Mouse (Mus musculus): ENCODE measurements at regions not wholly inside any gene's neighbourhood (a gene's known extent, or its start where the extent isn't known, plus 50 kb on each side); places are given as distances from the start of the nearest gene placed in this dataset.

DNA sequence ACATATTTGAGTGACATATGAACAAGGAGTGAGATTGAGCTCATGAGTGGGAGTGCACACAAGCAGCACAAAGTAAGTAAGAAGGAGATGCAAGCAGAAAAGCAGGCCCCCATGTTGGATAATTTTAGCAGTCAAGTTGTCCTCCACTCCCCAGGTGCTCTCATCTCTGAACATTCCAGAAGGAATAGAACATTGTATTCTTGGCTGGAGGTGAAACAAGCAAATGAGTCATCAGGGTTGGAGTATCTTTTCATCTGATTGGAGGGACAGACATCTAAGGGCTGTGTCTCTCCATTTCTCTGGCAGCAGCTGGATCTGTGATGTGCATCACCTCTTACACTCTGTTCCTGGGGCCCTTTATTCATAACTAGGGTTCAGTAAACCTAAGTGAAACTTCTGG is 122.7 kb downstream of the Cldn1 start:
- Histone ChIP-seq H3K4me3 (no peak overlapping the region), H3K36me3 (ENCODE audit: control insufficient read depth, insufficient read depth) (no peaks in the 10 kb centered on the region), H3K4me2 (ENCODE audit: low read depth) (no peak overlapping the region), H3ac (ENCODE audit: control insufficient read depth, insufficient read length) (no peak overlapping the region), H3K79me2 (ENCODE audit: control insufficient read depth, insufficient read depth) (no peaks in the 10 kb centered on the region), H3K27me3 (ENCODE audit: control insufficient read depth, insufficient read depth, insufficient read length) (no peaks in the 10 kb centered on the region)
- TF ChIP-seq SRF (IDR thresholded peaks at IDR 0.05; ENCODE audit: control insufficient read depth, insufficient read length, low read depth) (no peak), REST (IDR thresholded peaks at IDR 0.05; ENCODE audit: insufficient read depth, insufficient read length) (no peak), TCF12 (IDR thresholded peaks at IDR 0.05; ENCODE audit: insufficient read depth, poor library complexity, severe bottlenecking) (no peak), POLR2AphosphoS2 (IDR thresholded peaks at IDR 0.05; ENCODE audit: insufficient read length, low read depth) (no peak), CEBPB (IDR thresholded peaks at IDR 0.05; ENCODE audit: insufficient read depth, poor library complexity, severe bottlenecking) (no peak), USF1 (IDR thresholded peaks at IDR 0.05; ENCODE audit: low read depth) (no peak), E2F4 (IDR thresholded peaks at IDR 0.05; ENCODE audit: insufficient read depth) (no peak), MYOD1 (IDR thresholded peaks at IDR 0.05; ENCODE audit: control insufficient read depth in 1 of 3, insufficient read length in 2 of 3, low read depth in 2 of 3) (no peak), MYOG (IDR thresholded peaks at IDR 0.05; ENCODE audit: control insufficient read depth in 1 of 3, insufficient read depth in 1 of 3, insufficient read length in 2 of 3, low read depth in 2 of 3) (no peak), TCF3 (IDR thresholded peaks at IDR 0.05; ENCODE audit: insufficient read length, low read depth) (no peak), POLR2A (IDR thresholded peaks at IDR 0.05; ENCODE audit: insufficient read length, low read depth) (no peak)

DNA sequence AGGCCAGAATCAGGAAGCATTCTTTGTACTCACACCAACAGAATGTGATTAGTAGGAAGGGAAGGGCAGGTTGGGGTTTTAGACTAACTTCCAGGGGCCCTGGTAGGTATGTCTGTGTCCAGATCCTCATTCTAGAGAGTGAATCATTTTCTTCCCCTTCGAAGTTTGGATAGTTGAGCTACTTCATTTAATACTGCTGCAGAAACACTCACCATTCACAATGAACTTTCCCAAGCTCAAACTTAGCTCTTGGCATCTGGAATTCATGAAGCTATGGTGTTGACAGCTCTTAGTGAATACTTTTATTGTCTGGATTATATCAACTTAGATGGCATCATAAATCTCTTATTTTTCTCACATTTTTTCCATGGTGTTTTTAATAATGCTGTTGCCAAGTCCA is 123.7 kb downstream of the Cldn1 start:
- Histone ChIP-seq H3K4me2 (ENCODE audit: low read depth) (no peak overlapping the region), H3K36me3 (ENCODE audit: control insufficient read depth, insufficient read depth) (no peaks in the 10 kb centered on the region), H3K27me3 (ENCODE audit: control insufficient read depth, insufficient read depth, insufficient read length) (no peaks in the 10 kb centered on the region), H3ac (ENCODE audit: control insufficient read depth, insufficient read length) (no peak overlapping the region), H3K79me2 (ENCODE audit: control insufficient read depth, insufficient read depth) (no peaks in the 10 kb centered on the region), H3K4me3 (no peak overlapping the region)
- TF ChIP-seq POLR2A (IDR thresholded peaks at IDR 0.05; ENCODE audit: insufficient read length, low read depth): no peak
- TF ChIP-seq SRF (IDR thresholded peaks at IDR 0.05; ENCODE audit: control insufficient read depth, insufficient read length, low read depth): no peak
- TF ChIP-seq REST (IDR thresholded peaks at IDR 0.05; ENCODE audit: insufficient read depth, insufficient read length): no peak
- no peak for TF ChIP-seq TCF12 (IDR thresholded peaks at IDR 0.05; ENCODE audit: insufficient read depth, poor library complexity, severe bottlenecking)

DNA sequence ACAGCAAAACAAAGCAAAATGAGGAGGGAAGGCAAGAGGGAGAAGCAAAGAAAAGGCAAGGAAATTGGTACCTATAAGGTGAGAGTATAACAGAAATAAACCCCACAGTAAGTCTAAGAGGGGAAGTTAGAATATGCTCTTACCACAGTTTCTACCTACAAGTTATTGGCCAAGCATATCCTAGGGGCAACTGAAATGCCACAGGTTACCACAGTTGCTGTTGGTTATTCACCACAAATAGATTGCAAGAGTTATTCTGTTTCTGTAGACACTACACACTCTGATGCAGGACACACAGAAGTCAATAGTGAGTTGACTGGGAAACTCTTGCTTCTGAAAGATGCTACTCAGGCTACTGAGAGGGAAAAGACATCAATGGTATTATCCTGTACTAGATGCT is 129.7 kb upstream of the P3h2 start:
- Histone ChIP-seq H3K4me2 (ENCODE audit: low read depth) (no peak overlapping the region), H3K4me3 (no peak overlapping the region), H3K36me3 (ENCODE audit: control insufficient read depth, insufficient read depth) (no peaks in the 10 kb centered on the region), H3K27me3 (ENCODE audit: control insufficient read depth, insufficient read depth, insufficient read length) (no peaks in the 10 kb centered on the region), H3K79me2 (ENCODE audit: control insufficient read depth, insufficient read depth) (no peaks in the 10 kb centered on the region), H3ac (ENCODE audit: control insufficient read depth, insufficient read length) (no peak overlapping the region)
- TF ChIP-seq CEBPB (IDR thresholded peaks at IDR 0.05; ENCODE audit: insufficient read depth, poor library complexity, severe bottlenecking) (no peak), SRF (IDR thresholded peaks at IDR 0.05; ENCODE audit: control insufficient read depth, insufficient read length, low read depth) (no peak), TCF3 (IDR thresholded peaks at IDR 0.05; ENCODE audit: insufficient read length, low read depth) (no peak), E2F4 (IDR thresholded peaks at IDR 0.05; ENCODE audit: insufficient read depth) (no peak), REST (IDR thresholded peaks at IDR 0.05; ENCODE audit: insufficient read depth, insufficient read length) (no peak), POLR2AphosphoS2 (IDR thresholded peaks at IDR 0.05; ENCODE audit: insufficient read length, low read depth) (no peak), MYOG (IDR thresholded peaks at IDR 0.05; ENCODE audit: control insufficient read depth in 1 of 3, insufficient read depth in 1 of 3, insufficient read length in 2 of 3, low read depth in 2 of 3) (no peak), TCF12 (IDR thresholded peaks at IDR 0.05; ENCODE audit: insufficient read depth, poor library complexity, severe bottlenecking) (no peak), MYOD1 (IDR thresholded peaks at IDR 0.05; ENCODE audit: control insufficient read depth in 1 of 3, insufficient read length in 2 of 3, low read depth in 2 of 3) (no peak), POLR2A (IDR thresholded peaks at IDR 0.05; ENCODE audit: insufficient read length, low read depth) (no peak), USF1 (IDR thresholded peaks at IDR 0.05; ENCODE audit: low read depth) (no peak), MAX (IDR thresholded peaks at IDR 0.05; ENCODE audit: low read depth) (no peak)

DNA sequence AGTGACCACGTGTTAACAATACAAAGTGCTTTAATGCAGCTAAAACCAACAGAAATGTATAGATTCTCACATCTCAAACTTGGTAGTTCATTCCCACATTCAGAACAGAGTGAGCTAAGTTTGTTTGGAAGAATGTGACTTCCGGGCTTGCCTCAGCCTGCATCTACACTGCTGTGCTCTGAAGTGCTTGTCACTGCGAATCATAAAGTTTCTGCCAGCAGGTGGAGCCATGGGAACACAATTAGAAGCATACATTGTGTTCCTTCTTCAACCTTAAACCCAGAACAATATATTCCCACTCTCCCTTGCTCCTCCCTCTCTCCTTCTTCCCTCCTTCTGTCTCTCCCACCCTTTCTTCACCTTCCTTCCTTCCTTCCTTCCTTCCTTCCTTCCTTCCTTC is 128.5 kb upstream of the P3h2 start:
- H3ac ChIP-seq (ENCODE audit: control insufficient read depth, insufficient read length): no peak overlapping the region
- no peak overlapping the region for H3K4me2 ChIP-seq (ENCODE audit: low read depth)
- H3K79me2 ChIP-seq (ENCODE audit: control insufficient read depth, insufficient read depth): no peaks in the 10 kb centered on the region
- H3K27me3 ChIP-seq (ENCODE audit: control insufficient read depth, insufficient read depth, insufficient read length): no peaks in the 10 kb centered on the region
- H3K36me3 ChIP-seq (ENCODE audit: control insufficient read depth, insufficient read depth): no peaks in the 10 kb centered on the region
- TF ChIP-seq REST (IDR thresholded peaks at IDR 0.05; ENCODE audit: insufficient read depth, insufficient read length) (no peak), POLR2A (IDR thresholded peaks at IDR 0.05; ENCODE audit: insufficient read length, low read depth) (no peak)
- no peak overlapping the region for H3K4me3 ChIP-seq

DNA sequence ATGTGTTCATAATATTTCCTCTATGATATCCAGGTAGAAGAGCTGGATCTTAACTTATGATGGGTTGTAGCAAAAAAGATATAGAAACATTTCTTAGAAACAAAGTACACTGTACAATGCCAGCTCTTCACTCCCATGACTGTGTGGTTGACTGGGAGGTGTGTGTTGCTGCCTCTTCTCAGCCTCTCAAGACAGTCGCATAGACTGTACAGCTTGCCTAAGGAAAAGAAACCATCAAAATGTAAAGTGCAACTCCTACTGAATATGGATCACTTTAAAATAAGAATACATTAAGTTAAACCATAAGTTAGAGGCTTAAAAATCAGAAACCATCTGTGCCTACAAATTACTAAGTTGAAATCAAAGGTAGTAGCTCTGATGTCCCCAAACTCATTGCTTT is 125.5 kb upstream of the P3h2 start:
- H3K4me2 ChIP-seq (ENCODE audit: low read depth): no peak overlapping the region
- H3ac ChIP-seq (ENCODE audit: control insufficient read depth, insufficient read length): no peak overlapping the region
- H3K36me3 ChIP-seq (ENCODE audit: control insufficient read depth, insufficient read depth): no peaks in the 10 kb centered on the region
- no peaks in the 10 kb centered on the region for H3K27me3 ChIP-seq (ENCODE audit: control insufficient read depth, insufficient read depth, insufficient read length)
- H3K79me2 ChIP-seq (ENCODE audit: control insufficient read depth, insufficient read depth): no peaks in the 10 kb centered on the region
- TF ChIP-seq CEBPB (IDR thresholded peaks at IDR 0.05; ENCODE audit: insufficient read depth, poor library complexity, severe bottlenecking) (no peak), SRF (IDR thresholded peaks at IDR 0.05; ENCODE audit: control insufficient read depth, insufficient read length, low read depth) (no peak), MAX (IDR thresholded peaks at IDR 0.05; ENCODE audit: low read depth) (no peak), MYOG (IDR thresholded peaks at IDR 0.05; ENCODE audit: control insufficient read depth in 1 of 3, insufficient read depth in 1 of 3, insufficient read length in 2 of 3, low read depth in 2 of 3) (no peak), TCF12 (IDR thresholded peaks at IDR 0.05; ENCODE audit: insufficient read depth, poor library complexity, severe bottlenecking) (no peak), TCF3 (IDR thresholded peaks at IDR 0.05; ENCODE audit: insufficient read length, low read depth) (no peak), POLR2AphosphoS2 (IDR thresholded peaks at IDR 0.05; ENCODE audit: insufficient read length, low read depth) (no peak), MYOD1 (IDR thresholded peaks at IDR 0.05; ENCODE audit: control insufficient read depth in 1 of 3, insufficient read length in 2 of 3, low read depth in 2 of 3) (no peak), E2F4 (IDR thresholded peaks at IDR 0.05; ENCODE audit: insufficient read depth) (no peak), USF1 (IDR thresholded peaks at IDR 0.05; ENCODE audit: low read depth) (no peak), REST (IDR thresholded peaks at IDR 0.05; ENCODE audit: insufficient read depth, insufficient read length) (no peak), POLR2A (IDR thresholded peaks at IDR 0.05; ENCODE audit: insufficient read length, low read depth) (no peak)
- H3K4me3 ChIP-seq: no peak overlapping the region
